Mouse (Mus musculus) cerebellum, adult 9-10 months (tissue): Measurements from ENCODE around the gene Lrfn4.
"Not testable (repeated sequence)": the region's sequence is repeated elsewhere in the genome, so short reads cannot be mapped to it uniquely, and the experiment has no call there.

Source experiments
- DNase-seq: peaks from one replicate; pipeline ENCODE4 v3.0.0; 2022

The Lrfn4 gene

DNA sequence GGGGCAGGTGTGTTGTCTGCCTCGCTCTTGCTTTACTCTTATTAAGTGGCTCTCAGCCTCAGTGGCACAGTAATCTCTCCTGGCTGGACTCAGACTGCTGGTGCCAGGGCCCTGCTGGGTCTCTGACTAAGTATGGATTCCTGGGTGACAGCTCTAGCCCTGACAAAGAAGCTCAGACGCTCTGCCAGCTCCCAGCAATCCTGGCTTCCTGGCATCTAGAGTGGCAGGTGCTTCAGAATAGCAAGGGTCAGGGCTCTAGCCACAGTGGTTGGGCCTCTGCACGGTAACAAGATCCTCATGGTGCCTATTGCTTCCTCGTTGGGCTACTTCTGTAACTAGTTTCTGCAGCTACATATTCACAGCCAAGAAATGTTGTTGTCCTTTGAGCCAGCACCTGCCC lies 5.4 kb downstream of the Lrfn4 start:
- DNase-seq: no peak

DNA sequence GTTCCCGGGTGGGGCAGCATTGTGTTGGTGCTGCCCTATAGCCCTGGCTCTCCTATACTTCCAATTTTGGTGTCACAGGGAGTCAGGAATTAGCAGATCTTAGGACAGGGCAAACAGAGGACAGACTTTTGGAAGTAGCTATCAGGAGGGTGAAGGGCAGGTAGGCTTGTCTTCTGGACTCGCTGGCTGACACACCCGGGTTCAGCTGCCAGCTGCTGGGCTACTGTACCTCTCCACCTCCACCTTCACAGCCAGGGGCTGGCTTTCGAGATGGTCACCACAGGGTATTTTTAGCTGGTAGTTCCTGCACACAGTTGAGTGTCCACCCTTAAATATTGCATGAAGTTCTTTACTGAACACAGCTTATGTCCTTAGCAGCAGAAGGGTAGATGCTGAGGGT lies 7.0 kb downstream of the Lrfn4 start:
- DNase-seq: no peak

DNA sequence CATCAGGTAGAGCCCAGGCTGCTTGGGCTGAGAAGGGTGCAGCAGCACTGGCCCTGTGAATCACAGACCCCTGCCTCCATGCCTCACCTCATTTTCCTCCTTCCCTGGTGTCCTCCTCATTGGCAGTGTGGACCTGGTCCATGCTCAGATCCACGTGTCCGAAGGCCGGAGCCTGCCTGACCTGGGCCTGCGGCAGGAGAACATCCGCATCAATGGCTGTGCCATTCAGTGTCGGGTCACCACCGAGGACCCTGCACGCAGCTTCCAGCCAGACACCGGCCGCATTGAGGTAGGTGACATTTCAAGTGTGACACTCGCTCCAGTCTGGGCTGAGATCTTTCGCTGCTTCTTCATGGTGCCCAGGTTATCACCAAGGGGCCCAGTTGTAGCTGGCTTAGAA lies 8.1 kb downstream of the Lrfn4 start:
- DNase-seq: no peak

DNA sequence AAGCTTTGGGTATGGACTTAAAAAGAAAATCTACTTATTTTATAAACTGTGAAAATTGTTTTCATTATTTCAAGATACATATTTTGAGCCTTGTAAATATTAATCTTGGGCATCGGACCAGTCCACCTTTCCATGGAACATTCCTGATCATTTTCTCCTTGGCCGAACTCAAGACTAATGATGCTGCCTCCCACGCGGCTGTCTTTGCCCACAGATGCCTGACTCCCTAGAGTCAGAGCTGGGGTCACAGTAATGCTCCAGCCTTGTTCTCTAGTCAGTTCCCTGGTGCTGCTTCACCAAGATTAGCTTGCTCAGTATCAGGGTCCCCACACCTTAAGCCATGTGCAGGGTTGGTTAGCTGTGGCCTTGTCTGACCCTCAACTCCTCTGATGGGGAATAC lies 9.8 kb downstream of the Lrfn4 start:
- no peak for DNase-seq

DNA sequence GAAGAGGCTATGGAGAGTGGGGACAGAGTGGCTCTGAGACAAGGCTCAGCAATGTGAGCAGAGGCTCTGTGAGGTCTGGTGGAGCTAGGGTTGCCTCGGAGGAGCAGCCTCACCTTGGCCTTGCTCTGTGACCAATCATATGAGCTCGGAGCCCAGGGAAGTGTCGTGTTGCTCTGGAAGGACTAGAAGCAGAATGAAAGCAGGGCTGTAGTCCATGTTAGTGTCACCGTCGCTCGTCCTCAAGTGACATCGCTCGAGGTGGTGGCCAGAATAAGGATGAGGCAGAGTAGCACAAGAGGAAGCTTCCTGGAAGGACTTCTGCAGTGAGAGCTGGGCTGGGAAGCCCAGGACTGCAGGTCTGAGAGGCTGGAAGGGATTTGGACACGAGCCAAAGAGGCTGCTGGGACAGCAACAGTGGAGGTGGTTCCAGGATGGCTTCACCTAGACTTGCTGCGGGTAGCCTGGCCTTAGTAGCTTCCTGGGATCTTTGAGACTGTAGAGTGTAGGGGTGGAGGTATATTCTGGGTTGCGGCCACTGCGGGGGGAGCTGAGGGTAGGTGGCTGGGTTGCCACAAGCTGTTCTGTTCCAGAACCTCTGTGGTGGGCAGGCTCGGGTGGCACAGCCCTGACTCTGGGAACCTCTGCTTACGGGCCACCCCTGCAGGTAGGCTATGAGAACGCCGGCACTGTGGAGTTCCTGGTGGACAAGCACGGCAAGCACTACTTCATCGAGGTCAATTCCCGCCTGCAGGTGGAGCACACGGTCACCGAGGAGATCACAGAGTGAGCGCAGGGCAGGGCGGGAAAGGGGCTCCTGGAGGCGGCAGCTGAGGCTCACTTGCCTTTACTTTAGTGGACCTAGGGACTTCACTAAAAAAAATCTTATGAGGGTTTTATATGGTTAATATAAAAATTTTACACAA lies 11.4 kb downstream of the Lrfn4 start:
- DNase-seq: peak; percentile 45

DNA sequence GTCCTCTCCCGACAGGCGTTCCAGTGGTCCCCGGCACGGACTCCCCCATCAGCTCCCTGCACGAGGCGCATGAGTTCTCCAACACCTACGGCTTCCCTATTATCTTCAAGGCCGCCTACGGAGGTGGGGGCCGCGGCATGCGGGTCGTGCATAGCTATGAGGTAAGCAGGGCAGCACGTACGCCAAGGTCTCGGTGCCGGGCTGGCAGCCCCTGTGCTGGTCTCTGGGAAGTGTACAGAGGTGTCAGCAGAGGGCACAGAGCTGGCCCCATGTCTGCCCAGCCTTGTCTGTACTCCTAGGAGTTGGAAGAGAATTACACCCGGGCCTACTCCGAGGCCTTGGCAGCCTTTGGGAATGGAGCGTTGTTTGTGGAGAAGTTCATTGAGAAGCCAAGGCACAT lies 13.0 kb downstream of the Lrfn4 start:
- no peak for DNase-seq

DNA sequence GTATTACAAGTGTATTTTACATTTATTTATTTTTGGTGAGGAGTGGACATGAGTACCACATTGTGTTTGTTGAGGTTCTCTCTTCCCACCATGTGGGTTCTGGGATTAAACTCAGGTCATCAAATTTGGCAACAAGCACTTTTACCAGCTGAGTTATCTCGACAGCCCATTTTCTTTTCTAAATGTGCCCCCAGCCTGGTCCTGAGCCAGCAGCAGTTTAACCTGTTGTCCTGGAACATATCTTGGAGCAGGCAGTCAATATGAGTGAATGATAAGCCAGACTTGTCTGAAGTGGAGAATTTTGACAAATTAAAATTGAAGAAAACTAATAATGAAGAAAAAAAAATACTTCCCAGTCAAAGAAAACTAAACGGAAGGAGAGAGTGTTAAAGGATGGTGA lies 19.4 kb downstream of the Lrfn4 start:
- DNase-seq: no peak

DNA sequence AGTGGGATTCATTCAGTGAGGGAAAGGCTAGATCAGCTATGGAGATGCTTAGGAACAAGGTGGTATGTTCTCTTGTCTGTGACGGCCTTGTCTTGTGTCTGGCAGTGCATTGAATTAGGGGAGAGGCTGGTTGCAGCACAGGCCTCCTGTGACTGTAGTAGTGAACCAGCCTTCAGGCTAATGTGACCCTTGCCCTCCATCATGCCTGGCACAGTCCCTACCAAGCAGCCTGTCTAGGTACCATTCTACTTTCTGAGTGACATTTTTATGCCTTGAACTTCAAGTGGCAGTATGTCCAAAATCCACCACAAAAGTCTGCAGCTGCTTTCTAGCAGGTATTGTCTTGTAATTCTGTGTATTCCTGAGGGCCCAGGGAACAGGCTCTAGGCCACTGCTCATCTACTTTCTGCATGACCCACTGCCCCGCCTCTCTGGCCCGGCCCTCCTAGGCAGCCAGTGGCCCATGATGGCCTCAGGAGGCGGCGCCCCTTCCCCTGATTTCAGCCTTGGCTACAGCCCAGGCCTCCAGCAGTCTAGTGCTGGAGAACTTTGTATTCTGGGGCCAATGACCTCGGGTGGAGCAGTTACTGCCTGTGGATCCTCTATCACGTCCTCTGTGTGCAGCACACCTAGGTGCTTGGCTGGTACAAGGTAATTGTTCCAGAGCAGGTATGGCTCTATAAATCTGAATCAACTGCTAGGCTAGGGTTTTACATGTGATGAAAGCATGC lies 21.5 kb downstream of the Lrfn4 start:
- DNase-seq: no peak

DNA sequence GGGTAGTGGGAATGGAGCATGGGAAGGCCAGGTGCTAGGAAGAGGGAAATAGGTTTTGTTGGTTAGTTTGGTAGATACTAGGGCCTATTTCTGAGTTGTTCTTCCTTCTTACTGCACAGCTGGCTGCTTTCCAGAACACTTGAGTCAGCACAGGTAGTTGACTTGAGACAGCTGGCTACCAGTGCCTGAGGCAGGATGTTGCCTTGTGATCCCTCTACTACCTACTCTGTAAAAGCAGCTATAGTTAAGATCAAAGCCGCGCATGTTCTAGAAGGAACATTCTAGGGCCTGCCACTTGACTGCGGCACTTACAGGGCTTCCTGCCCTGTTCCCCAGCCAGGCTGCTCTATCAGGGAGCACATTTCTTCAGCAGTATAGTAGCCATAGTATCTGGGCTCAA lies 25.4 kb downstream of the Lrfn4 start:
- no peak for DNase-seq

DNA sequence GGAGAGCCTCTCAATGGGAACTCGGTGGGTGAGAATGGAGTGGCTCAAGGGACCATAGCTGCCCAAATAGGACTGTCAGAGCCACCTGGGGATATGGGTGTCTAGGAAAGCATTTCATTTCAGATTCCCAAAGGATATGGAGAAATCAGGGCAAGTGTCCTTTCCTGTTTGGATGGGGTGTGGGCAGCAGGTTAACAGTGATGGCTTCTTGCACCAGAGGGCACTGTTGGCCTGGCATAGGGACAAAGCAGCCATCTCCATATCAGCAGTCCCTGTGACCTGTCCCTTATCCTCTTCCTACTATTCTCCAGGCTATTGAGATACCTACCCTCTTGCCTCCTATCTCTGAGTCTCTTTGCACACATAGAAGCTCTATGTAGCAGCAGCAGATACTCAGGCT lies 26.4 kb downstream of the Lrfn4 start:
- no peak for DNase-seq

DNA sequence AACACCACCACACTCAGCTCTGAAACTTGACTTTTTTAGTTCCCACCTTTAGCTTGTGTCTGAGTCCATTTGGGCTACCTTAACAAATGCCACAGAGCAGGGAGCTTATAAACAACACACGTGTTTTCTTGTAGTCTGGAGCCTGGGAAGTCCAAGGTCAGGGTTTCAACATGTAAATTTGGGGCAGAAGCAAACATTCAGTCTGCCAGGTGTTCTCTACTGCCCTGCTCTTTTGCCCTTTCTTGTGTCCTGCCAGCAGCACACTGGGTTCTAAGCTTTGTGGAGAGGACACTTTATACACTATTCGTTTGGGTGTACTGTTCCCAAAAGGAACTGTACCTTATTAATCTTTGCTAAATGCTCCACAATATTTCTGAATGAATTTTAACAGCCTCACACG lies 27.0 kb downstream of the Lrfn4 start:
- no peak for DNase-seq

DNA sequence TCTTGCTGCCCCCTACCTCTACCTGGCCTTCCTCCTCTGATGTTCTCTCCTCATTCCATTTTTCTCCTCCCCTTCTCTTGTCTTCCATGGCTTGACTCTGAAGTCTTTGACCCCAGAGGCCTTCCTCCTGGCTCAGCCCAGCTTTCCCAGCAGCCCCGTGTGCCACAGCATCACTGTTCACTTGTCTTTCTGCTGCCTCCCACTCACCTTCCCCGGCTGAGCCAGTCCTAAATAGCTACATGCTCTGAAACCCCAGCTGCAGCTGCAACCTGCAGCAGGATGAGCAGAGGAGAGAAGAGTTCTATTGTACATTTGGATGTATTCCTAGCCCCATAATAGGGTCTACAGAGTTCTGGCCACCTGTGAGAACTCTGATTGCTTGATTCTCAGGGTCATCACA lies 28.0 kb downstream of the Lrfn4 start:
- DNase-seq: no peak

DNA sequence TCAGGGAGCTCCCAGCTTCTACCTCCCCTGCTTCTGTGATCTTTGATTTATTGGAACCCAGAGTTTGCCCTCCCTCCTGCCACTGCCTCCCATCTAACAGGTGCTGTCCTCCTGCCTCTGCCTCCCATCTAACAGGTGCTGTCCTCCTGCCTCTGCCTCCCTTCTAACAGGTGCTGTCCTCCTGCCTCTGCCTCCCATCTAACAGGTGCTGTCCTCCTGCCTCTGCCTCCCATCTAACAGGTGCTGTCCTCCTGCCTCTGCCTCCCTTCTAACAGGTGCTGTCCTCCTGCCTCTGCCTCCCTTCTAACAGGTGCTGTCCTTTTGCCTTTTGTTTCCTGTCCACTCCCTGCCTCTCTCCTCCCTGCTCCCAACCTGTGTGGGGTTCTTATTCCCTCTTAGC lies 28.7 kb downstream of the Lrfn4 start:
- not testable (repeated sequence) for DNase-seq

DNA sequence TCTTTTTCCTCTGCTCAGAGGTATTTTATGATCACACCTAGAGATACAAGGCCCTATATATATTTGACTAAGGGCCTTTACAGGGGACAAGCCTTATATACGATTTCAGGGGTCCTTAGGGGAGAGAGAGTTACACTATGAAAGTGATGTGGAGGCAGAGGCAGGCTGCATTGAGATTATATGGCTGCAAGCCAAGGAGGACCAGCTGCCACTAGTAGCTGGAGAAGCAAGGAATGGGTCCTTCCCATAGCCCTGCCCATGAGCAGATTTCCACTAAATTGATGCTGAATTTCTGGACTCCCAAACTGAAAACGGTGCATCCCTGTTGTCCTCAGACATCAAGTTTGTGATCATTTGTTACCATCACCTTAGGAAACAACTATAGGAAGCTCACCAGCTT lies 31.6 kb downstream of the Lrfn4 start:
- DNase-seq: no peak

DNA sequence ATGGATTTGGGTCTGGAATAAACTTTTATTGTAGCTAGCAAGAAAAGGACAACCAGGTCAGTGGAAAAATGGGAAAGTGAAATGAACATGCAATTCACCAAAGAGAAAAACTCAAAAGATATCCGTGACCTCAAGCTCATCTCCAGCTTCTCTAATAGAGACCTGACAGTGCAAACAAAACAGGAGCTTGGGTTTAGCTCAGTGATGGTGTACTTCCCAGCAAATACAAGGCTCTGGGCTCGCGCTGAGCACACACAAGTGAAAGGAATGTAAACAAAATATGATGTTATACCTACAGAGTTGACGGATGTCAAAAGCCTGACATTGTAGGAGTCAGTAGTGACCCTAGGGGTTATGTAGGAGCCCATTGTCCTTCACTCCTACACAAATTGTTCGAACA lies 36.2 kb downstream of the Lrfn4 start:
- no peak for DNase-seq

DNA sequence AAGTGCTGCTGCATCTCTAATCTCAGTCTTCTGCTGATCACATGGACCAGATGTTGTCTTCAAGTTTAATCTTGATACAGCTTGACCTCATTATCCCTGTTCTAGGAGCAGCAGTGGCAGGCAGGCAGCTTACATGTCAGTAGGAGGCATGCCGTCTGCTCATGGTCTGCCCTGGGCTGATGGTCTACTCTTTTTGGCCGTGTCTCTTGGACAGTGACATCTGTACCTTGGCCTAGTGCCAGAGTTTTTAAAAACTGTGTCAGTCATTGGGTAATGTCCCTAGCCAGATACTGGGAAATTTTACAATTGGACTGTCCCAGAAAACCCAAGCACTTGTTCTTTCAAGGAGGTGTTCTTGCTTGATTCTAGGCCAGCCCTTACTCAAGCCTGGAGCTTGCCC lies 36.7 kb downstream of the Lrfn4 start:
- peak; percentile 87 for DNase-seq

DNA sequence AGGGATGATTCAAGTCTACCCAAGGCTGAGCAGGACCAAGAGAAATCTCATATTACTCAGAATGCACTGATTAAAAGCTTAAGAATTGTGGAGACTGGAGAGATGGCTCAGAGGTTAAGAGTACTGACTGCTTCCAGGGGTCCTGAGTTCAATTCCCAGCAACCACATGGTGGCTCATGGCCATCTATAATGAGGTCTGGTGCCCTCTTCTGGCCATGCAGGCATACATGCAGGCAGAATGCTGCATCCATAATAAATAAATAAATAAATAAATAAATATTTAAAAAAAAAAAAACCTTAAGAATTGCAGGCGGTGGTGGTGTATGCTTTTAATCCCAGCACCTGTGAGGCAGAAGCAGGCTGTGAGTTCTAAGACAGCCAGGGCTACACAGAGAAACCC lies 42.2 kb downstream of the Lrfn4 start:
- no peak for DNase-seq

DNA sequence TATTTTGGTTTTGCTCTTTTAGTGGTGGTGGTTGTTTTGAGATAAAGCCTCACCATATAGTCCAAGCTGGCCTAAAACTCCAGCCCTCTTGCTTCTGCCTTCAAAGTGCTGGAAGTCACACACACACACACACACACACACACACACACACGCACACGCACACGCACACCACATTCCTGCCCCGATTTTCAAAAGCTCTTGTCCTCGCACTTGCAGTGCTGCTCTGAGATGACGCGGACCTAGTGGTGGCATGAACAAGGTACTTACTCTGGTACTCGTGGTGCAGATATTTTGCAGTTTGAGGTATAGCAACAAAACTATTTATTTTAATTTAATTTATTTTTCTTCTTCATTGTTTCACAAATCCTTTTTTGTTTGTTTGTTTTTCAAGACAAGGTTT lies 43.0 kb downstream of the Lrfn4 start:
- DNase-seq: no peak

DNA sequence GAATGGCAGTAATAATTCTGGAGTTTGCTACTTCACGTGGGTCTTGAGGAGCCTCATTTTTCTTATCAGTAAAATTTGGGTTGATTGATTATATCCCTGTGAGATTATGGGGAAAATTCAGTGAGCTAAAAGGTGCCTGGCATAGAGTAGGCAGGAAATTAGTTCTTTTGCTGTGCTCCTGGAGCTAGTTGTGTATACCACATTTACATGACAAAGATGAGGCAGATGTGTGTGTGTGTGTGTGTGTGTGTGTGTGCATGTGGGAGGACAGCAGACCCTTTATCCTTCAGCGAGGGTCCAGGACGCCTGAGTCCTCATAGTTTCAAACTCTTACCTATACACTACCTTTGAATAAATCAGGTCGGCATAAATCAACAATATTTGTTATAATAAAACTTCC lies 43.4 kb downstream of the Lrfn4 start:
- DNase-seq: no peak

DNA sequence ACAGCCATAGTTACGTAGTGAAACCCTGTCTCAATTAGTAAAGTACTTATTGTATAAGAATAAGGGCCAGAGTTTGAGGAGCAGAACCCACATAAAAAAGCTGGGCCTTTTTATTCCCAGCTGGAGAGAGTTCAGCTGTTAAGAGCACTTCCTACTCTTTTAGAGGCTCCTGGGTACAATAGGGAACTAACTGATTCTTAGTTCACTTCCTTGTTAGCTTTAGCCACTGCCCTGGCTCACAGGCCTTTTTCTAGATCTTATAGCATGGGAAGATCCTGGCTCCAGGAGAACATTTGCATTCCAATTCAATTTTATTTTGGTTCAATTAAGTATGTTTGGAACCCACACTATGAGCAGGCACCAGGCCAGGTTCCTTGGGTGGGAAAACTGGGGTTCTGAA lies 43.8 kb downstream of the Lrfn4 start:
- no peak for DNase-seq

DNA sequence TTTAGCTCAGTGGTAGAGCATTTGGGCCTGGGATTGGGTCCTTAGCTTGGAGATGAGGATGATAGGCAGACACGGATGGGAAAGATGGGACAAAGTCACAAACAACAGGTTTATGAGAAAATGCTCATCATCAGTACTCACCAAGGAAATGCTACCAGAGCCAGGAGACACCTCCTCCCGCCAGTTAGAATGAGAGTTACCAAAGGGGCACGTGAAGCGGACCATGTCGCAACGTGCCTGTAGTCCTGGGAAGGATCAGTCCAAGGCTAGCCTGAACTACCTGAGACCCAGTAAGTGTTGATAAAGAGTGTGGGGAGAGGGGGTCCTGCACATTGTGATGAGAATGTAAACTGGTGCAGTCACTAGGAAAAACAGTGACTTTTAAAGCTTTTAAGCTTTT lies 44.7 kb downstream of the Lrfn4 start:
- DNase-seq: no peak

DNA sequence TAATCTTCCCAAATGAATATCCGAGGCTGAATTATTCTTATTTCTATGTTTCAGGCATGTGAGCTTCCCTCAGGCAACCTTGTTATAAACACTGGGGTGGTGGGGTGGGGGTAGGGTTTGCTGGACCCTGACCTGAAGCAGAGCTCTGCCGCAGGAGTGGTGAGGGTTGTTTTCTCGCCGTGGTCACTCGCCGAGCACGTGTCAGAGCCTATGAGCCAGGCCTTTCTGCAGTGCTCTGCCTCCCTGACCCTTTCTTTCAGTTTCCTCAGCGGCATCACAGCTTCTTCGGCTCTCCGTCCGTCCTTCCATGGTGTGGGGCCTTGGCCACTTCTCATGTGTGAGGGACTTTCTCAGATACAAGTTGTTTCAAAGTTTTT lies 45.2 kb downstream of the Lrfn4 start:
- DNase-seq: no peak

DNA sequence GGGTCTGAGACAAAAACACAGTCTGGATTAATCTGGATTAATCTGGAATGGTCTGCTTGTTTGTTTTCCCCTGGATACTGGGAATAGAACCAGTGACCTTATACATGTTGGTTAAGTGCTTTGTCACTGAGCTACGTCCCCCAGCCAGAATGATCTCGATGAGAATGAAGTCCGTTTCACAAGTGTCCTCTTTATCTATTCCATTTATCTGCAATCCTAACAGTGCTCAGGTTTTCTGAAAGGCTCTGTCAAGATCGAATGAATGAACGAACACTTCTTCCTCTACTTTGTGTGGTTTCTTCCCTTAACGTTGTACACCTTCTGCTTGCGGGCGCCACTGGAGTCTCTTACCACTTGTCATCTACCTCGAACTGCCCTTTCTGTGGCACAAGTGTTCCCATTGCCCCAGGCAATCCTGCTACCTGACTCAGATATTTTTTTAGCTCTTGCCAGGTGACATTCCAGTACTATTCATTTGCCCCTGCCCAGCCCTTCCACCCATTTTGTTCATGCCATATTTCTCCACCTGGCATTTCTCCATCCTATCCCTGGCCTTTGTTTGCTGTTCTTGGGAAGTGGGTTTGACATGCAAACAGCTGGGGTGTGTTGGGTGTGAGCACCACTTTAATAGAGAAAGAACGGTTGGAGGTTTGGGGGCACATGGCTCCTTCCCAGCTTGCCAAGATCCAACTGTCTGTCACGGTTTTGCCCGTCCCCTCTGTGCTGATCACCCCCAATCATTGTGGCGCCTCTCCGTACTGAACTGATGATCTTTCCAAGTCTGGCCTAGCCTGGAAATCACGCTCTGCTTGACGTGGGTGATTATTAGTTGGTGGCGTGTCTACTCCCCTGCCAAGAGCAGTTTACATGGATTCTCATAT lies 45.9 kb downstream of the Lrfn4 start:
- no peak for DNase-seq

DNA sequence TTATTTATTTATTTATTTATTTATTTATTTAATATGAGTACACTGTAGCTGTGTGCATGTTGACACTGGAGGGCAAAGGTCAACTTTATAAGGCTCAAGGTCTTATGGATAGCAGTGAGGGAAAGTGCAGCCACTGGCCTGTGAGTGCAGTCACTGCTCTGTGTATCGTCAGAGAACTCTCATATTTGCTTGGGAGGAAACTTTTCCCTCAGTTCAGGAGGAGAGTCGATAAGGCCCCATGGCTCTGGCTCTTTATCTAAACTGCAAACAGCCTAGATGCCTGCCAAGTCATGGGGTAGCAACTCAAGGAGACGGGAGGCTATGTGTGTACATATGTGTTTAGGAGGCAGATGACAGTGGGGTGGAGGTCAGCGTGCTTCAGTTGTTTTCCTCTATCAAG lies 46.6 kb downstream of the Lrfn4 start:
- DNase-seq: no peak
